Mouse (Mus musculus): Measurements from ENCODE around the gene 1700003F12Rik.

DNA sequence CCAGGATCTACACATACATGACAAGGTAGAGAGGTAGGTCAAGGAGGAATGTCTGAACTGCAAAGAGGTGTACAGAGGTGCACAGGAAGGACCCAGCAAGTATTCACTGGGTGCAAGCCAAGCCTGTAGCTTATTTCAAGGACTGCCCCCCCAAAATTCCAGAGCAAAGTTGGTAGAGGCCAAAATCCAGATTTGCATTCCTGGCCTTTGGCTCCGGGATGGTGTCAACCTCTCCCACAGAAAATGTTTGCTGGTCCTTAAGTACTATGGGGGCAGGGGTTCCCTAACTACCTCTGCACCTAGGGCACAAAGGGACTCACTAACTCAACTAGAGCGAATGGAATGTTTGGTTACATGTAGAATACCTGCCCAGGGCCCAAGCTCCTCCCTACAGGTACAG, 20.9 kb downstream of the 1700003F12Rik start:
- TF ChIP-seq CTCF (IDR thresholded peaks at IDR 0.05; ENCODE audit: borderline replicate concordance, insufficient read depth, low read length) (no peak), POLR2A (IDR thresholded peaks at IDR 0.05; ENCODE audit: low read depth, low read length) (no peak)

All from embryonic fibroblast, embryonic 13.5 days (primary cell).